ENCODE assay signal across 7 mouse cellular contexts in the genomic region with DNA sequence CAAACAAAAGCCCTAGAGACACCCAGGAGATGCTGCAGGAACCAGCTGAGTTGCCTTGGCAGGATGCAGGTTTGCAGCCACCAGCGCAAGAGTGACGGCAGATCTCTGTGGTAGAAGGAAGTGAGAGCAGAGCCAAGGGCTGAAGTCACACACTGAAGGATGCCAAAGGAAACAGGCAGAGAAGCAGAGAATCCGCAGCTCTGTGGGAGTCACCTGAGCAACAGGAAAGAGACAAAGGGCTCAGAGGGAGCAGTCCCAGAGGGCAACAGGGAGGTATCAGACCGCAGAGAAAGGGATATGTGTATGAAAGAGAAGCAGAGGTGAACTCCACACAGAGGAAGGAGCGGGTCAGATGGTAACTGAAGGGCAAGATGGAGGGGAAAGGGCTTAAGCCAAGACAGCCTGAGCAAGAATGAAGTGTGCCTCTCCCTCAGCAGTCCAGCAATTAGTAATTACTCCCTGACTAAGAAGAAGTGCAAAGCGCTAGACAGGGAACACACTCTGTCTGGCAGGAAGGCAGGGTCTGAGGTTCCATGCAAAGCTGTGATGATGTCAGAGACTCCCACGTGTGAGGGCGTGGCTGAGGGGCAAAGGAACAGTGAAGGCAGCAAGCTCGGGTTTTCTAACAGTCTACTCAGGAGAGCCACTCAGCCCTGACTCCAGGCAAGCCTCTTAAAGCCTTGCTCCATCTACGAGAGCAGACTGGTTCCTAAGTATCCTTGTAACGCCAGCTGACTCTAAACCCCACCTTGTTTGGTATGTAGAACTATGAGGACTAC.
A peak's percentile ranks its signal among the peaks of the same experiment; 100 is the strongest.
DNase-seq lines count a peak whose midpoint lies in the region.

No protein-coding gene starts in this region.

- H3K4me3 ChIP-seq in heart, embryonic 10.5 days: 0 out of 2 replicates have a peak overlapping the region, but pooled peaks have one; percentile 3

- peak overlapping the region; percentile 57 for H3K27ac ChIP-seq in heart, embryonic 10.5 days

- WGBS in heart, embryonic 10.5 days: 38% methylated on average over 11 of the region's 11 CpGs

- no peaks in the 10 kb centered on the region for H3K9me3 ChIP-seq in heart, embryonic 10.5 days

- peaks cover 39% of the 10 kb centered on the region for H3K36me3 ChIP-seq in heart, embryonic 10.5 days

- DNase-seq in A20 (ENCODE audit: low read depth, low spot score): peak; percentile 78
- peak; percentile 56 for DNase-seq in MN1 (ENCODE audit: low spot score)
- peak; percentile 29 for DNase-seq in embryo, embryonic 11.5 days (ENCODE audit: low read depth, low spot score)
- peak; percentile 78 for DNase-seq in heart, embryonic 10.5 days (ENCODE audit: low spot score)
- peak; percentile 75 for DNase-seq in kidney, adult 9 months
- peak; percentile 65 for DNase-seq in lung, postnatal 25 days (ENCODE audit: low spot score)
- DNase-seq in spleen, postnatal 36 days (ENCODE audit: low spot score in 2 of 2): peak; percentile 58 to 63

- no peaks in the 10 kb centered on the region for H3K27me3 ChIP-seq in heart, embryonic 10.5 days (ENCODE audit: insufficient read depth, poor library complexity, severe bottlenecking)

- H3K4me1 ChIP-seq in heart, embryonic 10.5 days: peaks cover 54% of the 10 kb centered on the region

Comparison
In these comparisons a context has a peak if more than half of its experiments do, and no peak if none do; other contexts are left out.
1. Peak in every context shown above with its lines: DNase-seq, H3K4me3 ChIP-seq and H3K27ac ChIP-seq.